Mouse (Mus musculus): Measurements from ENCODE around the gene Tacc2.

DNA sequence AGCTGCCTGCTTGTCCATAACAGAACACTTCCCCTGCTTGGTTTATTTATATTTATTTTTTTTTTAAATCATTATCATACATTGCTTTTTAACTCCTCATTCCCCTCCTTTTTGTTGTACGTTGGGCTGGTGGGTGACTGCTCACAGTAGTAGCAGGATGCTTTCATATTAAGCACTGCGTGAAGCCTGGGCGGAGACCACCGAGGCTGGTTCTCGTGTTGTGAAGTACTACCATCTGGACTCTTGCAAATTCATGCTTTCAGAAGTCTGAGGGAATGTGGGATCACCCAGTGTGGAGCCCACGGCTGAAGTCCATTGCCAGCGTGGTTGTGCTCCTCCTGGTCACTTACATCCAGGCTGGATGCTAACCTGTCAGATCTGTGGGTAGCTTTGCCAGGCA is 154.6 kb downstream of the Tacc2 start:
- no peak for TF ChIP-seq POLR2A (IDR thresholded peaks at IDR 0.05; ENCODE audit: low read depth, low read length)
- no peak for TF ChIP-seq CTCF (conservative IDR thresholded peaks at IDR 0.05; ENCODE audit: insufficient read depth, insufficient read length, low read depth, low read length)

Measured in kidney, adult 2 months (tissue).